Mouse (Mus musculus) lung, postnatal 36 days (tissue): ENCODE results near the gene Muc20.

Experiments
- DNase-seq: peaks from one replicate; pipeline ENCODE4 v3.0.0; 2022; ENCODE audit warnings: mixed read lengths

Muc20 gene

DNA sequence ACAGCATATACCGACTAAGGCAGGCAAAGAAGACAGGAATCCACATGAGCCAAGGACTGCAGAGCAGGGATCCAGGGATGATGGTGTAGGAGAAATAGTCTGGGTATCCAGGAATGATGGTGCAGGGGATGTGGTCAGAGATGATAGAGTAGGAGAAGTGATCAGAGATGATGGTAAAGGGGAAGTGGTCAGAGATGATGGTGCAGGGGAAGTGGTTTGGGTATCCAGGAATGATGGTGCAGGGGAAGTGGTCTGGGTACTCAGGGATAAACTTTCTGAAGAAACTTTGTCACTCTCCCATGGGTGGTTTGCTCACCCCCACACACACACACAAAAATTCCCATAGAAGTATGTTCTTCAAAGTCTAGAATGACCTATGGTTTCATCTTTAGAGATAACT is 2.1 kb downstream of the Muc20 start:
- no peak for DNase-seq

GRCm38 (mm10) chr16:32790056-32790455 is 7.2 kb downstream of the Muc20 start:
- DNase-seq, result no peak

- no peak for DNase-seq
Observed at GRCm38 (mm10) chr16:32784840-32785239, 12.4 kb downstream of the Muc20 start.

DNA sequence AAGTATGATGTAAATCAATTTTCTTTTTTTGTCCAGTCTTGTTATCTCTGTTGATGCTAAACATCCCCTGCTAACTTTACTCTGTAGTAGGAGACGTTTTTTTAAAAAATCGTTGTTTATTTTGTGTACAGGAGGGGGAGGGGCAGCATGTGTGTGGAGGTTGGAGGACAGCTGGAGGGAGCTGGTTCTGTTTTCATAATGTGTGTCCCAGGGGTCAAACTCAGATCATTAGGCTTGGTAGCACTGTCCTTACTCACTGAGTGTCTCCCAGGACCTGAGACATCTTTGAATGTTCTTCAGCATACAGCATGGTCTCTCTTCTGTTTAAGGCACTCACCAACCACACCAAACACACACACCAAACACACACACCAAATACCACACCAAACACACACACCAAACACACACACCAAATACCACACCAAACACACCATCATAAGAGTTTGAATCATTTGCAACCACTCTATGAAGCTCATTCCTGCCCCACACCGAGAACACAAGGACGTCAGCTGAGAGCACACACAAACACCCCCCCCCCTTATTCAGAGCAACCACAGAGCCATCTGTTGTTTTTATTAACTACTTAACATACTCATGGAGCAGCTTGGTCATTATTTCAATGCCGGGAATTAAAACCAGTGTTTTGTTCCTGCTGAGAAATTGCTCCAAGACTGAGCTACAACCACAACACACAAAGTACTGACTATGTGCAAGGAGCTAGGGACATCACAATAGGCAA is 13.7 kb downstream of the Muc20 start:
- DNase-seq, result peak; percentile 28

- DNase-seq, result no peak
Observed at GRCm38 (mm10) chr16:32778956-32779355, 18.3 kb downstream of the Muc20 start.

- no peak for DNase-seq
Observed at GRCm38 (mm10) chr16:32776676-32777075, 20.6 kb downstream of the Muc20 start.

GRCm38 (mm10) chr16:32766904-32767303 is 30.3 kb downstream of the Muc20 start:
- no peak for DNase-seq

DNA sequence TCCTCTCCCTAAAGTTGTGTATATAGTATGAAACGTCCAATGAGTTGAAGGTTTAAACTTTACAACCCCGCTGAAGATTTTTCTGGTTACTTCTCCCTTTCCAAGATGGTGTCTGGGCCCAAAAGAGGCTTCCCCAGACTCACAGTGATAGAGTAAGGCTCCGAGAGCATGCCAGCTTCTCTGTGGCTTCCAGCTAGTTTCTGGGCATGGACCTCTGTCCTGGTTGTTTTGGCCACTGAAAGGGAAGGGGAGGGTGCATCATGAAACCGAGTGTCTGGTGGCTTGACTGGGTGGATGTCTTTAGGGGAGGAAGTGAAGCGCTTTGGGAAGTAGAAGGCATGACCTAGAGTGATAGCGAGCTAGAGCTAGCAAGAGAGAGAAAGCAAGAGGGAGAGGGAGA is 32.3 kb downstream of the Muc20 start:
- DNase-seq, result no peak

DNA sequence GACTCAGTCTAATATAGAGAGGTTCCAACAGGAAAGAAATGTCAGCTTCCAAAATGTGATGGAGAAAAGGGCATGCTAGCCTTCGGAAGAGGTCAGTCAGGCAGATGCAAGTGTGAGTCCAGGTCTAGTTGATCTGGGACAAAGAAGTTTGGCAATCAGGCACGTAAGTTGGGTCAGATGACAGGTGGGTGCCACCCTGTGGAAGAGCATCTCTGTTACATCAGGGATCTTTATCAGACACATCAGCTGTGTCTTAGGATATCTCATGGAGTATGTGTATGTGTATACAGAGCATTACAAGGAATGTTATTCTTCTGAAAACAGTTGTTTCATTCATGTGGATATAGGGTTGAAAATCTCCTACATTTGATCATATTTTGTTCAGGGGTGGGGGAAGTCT is 32.7 kb downstream of the Muc20 start:
- DNase-seq, result no peak

DNA sequence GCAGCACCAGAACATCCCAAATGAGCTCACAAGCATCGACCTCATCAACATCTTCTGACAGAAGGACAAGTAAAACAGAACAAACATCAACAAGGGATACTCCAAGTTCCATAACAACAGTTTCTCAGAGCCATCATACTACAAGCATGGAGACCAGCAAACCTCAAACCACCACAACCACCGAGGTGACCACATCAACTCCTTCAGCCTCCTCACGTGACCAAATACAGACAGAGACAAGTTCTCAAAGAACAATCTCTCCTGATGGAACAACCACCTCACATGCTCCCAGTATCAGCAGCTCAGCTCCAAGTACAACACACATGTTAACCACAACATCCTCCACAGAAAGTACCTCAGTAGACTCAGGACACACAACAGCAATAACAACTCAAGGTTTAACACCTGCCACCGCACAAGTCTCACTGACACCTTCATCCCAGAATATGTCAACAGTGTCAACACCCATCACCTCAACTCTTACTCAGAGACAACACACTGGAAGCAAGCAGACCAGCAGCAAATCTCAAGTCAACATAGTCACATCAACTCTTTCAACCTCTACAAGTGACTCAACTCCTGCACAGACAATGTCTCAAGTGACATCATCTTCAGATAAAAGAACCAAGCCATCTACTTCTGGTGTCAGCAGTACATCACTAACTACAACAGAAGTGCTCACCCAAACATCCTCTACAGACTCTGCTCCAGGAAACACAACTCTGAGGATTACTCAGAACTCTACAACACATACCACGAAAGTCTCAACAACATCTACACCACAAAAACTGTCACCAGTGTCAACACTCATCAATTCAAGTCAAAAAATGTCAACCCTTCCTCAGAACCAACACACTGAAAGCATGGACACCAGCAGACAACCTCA is 46.8 kb downstream of the Muc20 start:
- DNase-seq, result no peak

DNA sequence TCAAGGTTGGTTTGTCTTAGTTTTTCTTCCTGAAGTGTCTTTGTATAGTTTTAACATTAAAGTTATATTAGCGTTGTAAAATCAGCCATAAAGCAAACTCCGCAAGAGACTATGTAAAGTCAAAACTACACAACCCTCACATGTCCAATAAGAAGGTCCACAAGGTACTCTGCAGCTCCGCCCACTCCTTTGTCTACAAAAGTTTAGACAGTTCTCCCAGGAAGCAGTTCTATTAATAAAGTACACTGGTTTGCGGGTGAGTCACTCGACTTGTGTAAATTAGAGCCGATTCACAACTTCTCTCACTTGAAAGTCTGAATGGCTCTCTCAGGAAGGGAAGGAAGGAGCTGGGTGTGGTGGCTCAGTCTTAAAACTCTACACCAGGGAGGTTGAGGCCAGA is 51.4 kb downstream of the Muc20 start:
- peak; percentile 90 for DNase-seq

DNA sequence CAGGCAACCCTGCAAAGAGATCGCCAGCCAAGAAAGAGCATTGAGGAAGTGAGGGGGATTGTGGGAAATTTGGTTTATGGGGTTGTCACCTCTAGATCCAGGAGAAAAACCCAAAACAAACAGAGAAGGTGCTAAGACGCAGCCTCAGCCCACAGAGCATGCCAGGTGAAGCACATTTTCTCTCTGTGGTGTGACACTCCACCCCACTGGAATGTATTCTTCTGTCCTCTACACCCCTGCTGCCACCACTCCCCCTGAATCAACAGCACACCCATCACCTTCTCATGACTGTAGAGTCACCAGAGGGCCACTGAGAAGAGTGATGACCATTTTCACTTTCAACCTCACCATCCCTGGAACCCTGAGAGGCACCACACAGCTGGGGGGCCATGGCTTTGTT is 54.5 kb downstream of the Muc20 start:
- DNase-seq, result no peak

- no peak for DNase-seq
Observed at GRCm38 (mm10) chr16:32741366-32741765, 55.9 kb downstream of the Muc20 start.

DNA sequence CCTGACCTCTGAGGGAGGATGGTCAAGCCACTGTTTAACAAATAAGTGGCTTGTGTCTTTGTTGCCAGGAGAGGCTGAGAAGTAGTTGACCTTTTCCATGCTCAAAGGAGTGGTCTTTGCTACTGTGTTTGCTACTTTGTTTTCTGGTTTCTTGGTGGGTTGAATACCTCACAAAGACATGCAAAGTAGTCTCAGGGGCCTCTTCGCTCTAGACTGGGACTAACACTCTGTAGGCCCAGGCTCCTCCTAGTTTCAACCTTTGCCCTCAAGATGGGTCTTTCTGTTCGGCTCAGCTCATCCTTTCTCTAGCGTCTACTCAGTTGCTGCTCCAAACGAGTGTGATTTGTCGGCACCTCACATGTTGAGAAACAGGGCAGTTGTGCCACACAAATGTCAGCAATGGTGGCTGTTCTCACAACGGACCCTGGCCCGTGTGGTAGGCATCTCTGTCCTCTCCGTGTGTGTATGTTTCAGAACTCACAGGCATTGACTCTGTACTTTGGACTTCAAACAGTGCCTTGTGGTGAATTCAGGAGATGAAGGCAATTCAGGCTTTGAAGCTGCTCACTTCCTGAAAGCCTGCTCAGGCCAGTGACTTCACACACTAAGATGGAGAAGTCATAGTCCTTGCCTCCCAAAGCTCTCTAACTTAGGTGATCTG is 57.1 kb downstream of the Muc20 start:
- DNase-seq, result no peak

GRCm38 (mm10) chr16:32736022-32736421 is 61.2 kb downstream of the Muc20 start:
- DNase-seq, result peak; percentile 69

DNA sequence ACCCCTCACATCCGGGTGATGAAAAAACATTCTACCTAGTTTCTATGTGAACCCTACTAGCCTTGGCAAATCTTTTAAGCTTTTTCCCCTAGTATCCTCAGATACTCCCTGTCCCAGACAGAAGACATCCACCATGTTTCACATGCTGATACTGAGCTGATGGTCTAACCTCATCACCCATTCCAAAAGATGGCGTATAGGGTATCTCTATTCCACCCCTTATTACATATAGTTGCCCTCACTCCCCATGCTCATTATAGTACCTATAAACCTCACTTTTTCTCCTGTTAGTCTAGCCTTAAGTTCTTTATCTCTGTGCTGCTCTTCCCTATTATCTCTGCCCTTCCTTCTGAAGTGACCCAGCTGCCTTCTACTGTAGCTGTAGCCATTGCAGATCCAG is 61.6 kb downstream of the Muc20 start, which contains the start of gene Muc4:
Muc4 (plus strand) TSS at position 301 of the 400 bp plus-strand sequence.
- DNase-seq, result no peak

DNA sequence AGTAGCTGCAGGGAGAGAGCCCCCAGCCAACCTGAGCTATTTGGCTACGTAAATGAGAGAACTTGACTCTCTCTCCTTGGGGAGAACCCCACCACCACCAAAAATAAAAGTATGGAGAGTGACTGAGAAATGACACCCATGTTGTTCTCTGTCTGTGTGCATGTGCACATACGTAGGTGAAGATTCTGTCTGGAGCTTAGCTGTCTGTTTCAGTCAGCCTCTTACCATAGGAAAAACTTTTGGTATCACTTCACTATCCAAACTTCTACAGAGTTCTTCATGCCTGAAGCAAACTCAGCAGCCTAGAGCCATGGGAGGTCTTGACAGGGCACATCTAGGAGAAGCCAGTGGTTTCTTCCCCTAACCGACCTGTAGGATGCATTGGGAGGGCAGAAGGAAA is 64.0 kb downstream of the Muc20 start:
- no peak for DNase-seq

GRCm38 (mm10) chr16:32728730-32729129 is 68.5 kb downstream of the Muc20 start:
- no peak for DNase-seq

GRCm38 (mm10) chr16:32728240-32728639 is 69.0 kb downstream of the Muc20 start:
- peak; percentile 37 for DNase-seq
